Mouse (Mus musculus): ENCODE results near the gene Rps6kl1.

Rps6kl1 gene

DNA sequence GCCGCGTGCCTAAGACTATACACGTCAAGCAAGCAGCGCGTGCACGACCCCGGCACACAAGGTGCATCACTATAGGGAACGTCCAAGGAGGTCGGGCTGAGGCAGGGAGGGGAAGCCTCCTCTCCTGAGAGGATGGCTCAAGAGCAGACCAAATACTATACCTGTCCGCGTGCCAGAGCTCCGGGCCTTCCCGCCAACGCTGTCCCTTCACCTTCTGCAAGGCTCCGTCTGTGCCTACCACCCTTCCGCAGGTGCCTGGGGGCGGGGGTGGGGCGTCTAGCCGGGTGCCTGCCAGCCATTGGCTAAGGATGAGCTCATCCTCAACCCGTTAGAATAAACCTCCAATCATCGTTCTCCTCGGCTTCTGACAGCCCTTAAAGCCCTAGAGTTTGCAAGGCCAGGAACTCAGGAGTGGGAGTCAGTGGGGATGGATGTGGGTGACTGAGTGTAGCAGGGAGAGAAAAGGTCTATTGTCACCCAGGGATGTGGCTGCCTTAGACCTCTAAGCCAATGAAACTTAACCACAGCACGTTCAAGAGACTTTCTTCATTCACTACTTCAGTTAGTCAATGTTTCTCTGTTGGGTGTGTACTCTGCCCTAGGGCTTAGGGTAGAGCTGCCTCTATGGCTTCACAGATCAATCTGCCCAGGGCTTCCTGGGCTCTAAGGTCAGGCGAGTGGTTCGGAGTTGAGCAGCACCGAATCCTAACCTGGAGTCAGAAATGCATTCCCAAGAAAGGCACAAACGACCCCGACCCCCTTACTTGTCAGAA, at the start of gene Rps6kl1:
Gene Rps6kl1 (minus strand): TSS at position 263 of the 773 bp plus-strand sequence.
- DNase-seq (ENCODE audit: low read depth, low spot score), result peak; percentile 67

- DNase-seq (ENCODE audit: low read depth, low spot score), result no peak
These were observed 48.9 kb upstream of the Rps6kl1 start for GRCm38 (mm10) chr12:85199954-85200353.

DNA sequence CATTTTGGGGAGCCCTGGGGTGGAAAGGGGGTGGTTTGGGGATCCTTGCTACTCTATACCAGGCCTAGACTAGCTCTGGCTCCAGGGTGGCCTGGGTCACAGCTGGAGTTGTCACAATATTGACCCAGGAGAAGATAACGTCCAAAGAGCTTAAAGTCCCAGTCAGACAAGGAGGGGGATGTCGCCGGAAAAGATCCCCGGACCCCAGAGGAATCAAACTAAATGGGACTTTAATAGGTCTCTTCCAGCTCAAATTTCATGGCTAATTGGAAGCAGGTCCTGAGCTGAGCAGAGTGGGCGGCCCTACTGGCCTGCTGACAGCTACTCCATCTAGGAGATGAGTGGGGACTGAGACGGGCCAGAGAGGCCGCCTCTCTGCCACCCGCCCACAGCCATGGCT, 46.9 kb upstream of the Rps6kl1 start:
- no peak for DNase-seq (ENCODE audit: low read depth, low spot score)

- no peak for DNase-seq (ENCODE audit: low read depth, low spot score)
These were observed 46.3 kb upstream of the Rps6kl1 start for GRCm38 (mm10) chr12:85197371-85197770.

DNA sequence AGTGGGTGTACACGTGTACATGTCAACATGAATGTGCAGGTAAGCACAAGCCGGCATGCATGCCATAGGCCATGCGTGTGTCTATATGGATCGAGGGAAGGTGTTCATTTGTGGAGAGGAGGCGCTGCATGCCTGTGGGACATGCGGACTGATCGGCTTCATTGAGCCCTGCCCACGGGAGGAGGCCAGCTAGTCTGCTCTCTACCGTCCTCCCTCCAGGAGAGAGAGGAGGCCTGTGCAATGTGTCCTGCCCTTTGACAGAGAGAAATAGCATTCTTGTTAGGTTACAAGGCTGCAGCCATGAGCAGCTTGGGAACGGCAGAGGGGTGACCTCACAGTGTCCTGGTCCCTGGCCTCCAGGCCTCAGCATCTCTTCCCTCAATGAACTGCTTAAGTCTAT, 45.1 kb upstream of the Rps6kl1 start:
- no peak for DNase-seq (ENCODE audit: low read depth, low spot score)

DNA sequence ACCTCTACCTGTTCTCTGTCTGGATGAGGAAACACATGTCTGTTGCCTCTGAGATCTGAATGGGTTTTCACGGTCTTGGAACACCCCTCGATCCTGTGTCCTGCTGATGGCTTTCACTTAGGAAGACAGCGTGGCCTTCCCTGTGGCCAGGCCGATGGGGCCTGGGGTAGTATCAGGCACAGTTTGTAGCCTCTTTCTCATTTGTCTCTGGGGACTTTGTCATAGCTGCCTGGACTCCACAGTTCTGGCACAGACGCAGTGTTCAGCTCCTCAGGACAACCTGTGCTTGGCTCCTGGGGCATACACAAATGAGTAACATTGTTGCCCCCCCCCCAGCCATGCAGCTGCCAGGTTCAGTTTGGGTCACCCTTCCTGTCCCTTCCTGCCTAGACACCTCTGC, 44.0 kb upstream of the Rps6kl1 start:
- DNase-seq (ENCODE audit: low read depth, low spot score), result no peak

- no peak for DNase-seq (ENCODE audit: low read depth, low spot score)
These were observed 43.6 kb upstream of the Rps6kl1 start for GRCm38 (mm10) chr12:85194623-85195018.

- DNase-seq (ENCODE audit: low read depth, low spot score), result no peak
These were observed 43.0 kb upstream of the Rps6kl1 start for GRCm38 (mm10) chr12:85193923-85194622.

DNA sequence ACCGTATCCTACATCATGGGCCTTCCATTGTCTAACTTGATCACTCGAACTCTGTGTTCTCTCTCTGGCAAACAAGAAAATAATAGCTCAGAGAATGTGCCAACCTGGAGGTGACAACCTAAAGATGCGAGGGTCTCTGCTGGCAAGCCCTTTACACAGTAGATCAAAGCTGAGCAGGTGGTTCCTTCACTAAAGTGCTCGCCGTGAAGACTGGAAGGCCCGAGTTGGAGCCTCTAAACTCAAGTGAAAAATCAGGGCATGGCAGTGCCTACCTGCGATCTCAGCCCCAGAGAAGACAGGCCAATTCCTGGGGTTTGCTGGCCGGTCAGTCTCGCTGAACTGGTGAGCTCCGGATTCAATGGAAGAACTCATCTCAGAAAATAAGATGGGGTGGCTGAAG, 42.1 kb upstream of the Rps6kl1 start:
- DNase-seq (ENCODE audit: low read depth, low spot score), result no peak

GRCm38 (mm10) chr12:85192461-85193108, 41.5 kb upstream of the Rps6kl1 start:
- no peak for DNase-seq (ENCODE audit: low read depth, low spot score)

GRCm38 (mm10) chr12:85190290-85190689, 39.2 kb upstream of the Rps6kl1 start:
- no peak for DNase-seq (ENCODE audit: low read depth, low spot score)

DNA sequence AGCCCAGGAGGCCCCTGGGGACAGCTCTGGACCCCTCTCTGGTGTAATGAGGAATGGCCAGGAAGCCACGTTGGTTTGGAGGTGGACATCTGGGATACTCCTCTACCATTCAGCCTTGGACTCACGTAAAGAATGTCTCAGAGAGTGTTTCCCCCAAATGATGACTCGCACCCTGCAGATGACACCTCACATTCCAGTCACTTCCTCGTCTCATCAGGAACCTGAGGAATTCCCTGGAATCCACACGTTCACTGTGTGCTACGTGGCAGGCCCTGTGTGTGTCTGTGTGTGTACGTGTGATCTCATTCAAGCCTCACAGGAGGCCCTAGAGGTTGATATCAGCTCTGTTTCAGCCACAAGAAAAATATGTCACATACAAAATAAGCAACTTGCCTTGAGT, 35.3 kb upstream of the Rps6kl1 start:
- DNase-seq (ENCODE audit: low read depth, low spot score), result no peak

- no peak for DNase-seq (ENCODE audit: low read depth, low spot score)
These were observed 34.7 kb upstream of the Rps6kl1 start for GRCm38 (mm10) chr12:85185810-85186209.

GRCm38 (mm10) chr12:85184118-85184517, 33.1 kb upstream of the Rps6kl1 start:
- DNase-seq (ENCODE audit: low read depth, low spot score), result no peak

- no peak for DNase-seq (ENCODE audit: low read depth, low spot score)
These were observed 31.8 kb upstream of the Rps6kl1 start for GRCm38 (mm10) chr12:85182898-85183297.

DNA sequence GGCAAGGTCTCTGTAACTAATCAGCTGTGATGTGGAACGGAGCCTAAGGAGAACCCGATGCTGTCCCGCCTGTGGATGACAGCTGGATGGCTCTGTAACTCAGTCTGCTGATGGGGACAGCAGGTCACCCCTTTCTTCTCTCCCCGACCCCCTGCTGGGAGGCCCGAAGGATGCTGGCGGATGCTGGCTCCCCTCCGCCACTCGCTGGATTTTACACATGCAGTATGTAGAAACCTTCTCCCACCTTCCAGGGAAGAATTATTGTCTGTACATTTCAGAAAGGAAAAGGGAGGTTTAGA, 31.2 kb upstream of the Rps6kl1 start:
- DNase-seq (ENCODE audit: low read depth, low spot score), result no peak

DNA sequence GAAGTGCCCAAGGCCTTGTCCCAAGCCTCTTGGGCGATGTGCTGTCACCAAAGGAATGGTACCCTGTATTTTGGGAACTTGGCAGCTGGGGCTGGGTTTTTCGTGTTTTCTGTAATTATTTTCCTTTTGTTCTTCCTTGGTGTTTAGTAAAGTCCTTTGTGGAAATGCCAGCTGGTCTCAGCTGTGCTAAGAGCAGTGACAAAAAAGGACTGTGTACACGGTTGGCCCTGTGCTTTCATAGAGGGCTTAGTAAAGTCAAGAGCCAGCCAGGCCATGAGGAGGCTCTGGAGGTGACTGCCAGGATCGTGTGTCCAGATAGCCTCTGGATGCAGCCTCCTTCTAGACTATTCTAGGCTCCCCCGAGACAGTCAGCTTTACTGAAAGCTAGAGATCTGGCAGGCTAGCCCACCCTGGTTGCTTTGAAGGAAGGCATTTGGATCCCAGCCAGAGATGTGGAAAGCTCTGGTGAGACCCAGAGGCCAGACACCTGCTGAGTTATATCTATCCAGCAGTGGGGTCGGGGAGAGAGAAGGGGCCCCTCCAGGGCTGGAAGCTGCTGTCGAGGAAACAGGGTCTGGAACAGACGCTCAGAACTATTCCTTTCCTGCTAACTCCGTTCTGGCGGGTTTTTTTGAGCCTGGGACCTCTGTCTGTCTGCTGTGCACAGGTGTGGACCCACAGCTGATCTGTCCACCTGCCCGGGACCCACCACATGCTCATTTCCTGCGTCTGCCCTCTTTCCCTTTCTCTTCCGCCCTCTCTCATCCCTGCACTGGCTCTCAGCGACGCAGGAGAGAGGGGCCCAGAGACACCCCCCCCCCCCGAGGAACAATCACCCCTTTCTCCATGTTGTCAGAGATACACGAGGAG, 30.6 kb upstream of the Rps6kl1 start:
- DNase-seq (ENCODE audit: low read depth, low spot score), result no peak

GRCm38 (mm10) chr12:85178294-85178693, 27.2 kb upstream of the Rps6kl1 start:
- DNase-seq (ENCODE audit: low read depth, low spot score), result no peak

DNA sequence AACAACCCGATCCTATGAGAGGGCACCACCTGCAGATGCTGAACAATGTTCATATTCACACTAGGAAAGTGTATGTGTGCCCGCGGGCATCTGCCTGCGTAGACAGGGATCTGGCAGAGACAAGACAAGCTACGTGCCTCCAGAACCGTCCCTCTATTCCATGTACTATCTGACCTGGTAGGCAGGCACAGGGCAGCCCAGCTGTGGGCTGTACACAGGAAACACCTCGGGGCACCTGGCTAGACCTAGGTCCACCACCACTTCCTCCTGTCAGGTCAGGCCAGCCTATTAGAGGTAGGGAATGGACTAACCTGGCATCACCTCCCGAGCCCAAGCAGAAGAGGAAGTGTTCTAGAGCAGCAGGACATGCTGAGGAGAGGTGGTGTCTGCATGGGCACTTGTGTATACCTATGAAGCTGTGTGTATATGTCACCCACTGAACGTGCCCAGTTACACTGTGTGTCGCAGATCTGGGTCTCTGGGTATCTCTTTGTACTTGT, 26.7 kb upstream of the Rps6kl1 start, which contains the start of gene Pgf:
Gene Pgf (minus strand): TSS at position 51 of the 500 bp plus-strand sequence.
- DNase-seq (ENCODE audit: low read depth, low spot score), result no peak

GRCm38 (mm10) chr12:85176846-85177523, 25.9 kb upstream of the Rps6kl1 start:
- no peak for DNase-seq (ENCODE audit: low read depth, low spot score)

Data from WW6 (cell line).